Mouse (Mus musculus) layer of hippocampus, postnatal 25 days (tissue): ENCODE measurements around the gene Trpm8. TPM values are rescaled to one million over a fixed set of nuclear protein-coding genes. Genes with fewer than 3 reads are reported as not detected.

Source experiments
- DNase-seq, 2 experiments: peaks; one replicate each; pipeline ENCODE4 v3.0.0; 2022; ENCODE audit warnings: mixed read lengths in 2 of 2, low spot score in 1 of 2; ENCODE audit errors: extremely low spot score in 1 of 2
- total RNA-seq, 2 experiments: library from RNA; stranded (reverse); gene quantifications; 2 replicates each; pipeline ENCODE4 v1.2.3; 2021

Gene Trpm8
- total RNA-seq, 2 experiments from 2014 or later, result 0.12 TPM

- no peak for DNase-seq
Measured at GRCm38 (mm10) chr1:88339481-88339880, 62.0 kb downstream of the Trpm8 start.

- no peak for DNase-seq
Measured at GRCm38 (mm10) chr1:88342615-88343014, 65.2 kb downstream of the Trpm8 start.

GRCm38 (mm10) chr1:88345580-88345979 is 68.1 kb downstream of the Trpm8 start:
- no peak for DNase-seq

- DNase-seq, result no peak
Measured at GRCm38 (mm10) chr1:88348496-88349005, 71.1 kb downstream of the Trpm8 start.

GRCm38 (mm10) chr1:88350761-88351160 is 73.3 kb downstream of the Trpm8 start:
- DNase-seq, result no peak

- DNase-seq, result no peak
Measured at GRCm38 (mm10) chr1:88355025-88355424, 77.6 kb downstream of the Trpm8 start.

GRCm38 (mm10) chr1:88355681-88356080 is 78.2 kb downstream of the Trpm8 start:
- DNase-seq, result no peak

GRCm38 (mm10) chr1:88356616-88357015 is 79.2 kb downstream of the Trpm8 start:
- DNase-seq, result no peak

- peak; percentile 41 to 61 for DNase-seq
Measured at GRCm38 (mm10) chr1:88357458-88358090, 80.1 kb downstream of the Trpm8 start.

- DNase-seq, result no peak
Measured at GRCm38 (mm10) chr1:88358102-88358654, 80.7 kb downstream of the Trpm8 start.

GRCm38 (mm10) chr1:88361085-88361484 is 83.6 kb downstream of the Trpm8 start:
- DNase-seq, result no peak

- DNase-seq, result no peak
Measured at GRCm38 (mm10) chr1:88366881-88367644, 89.6 kb downstream of the Trpm8 start.

- DNase-seq, result no peak
Measured at GRCm38 (mm10) chr1:88378446-88378845, 101.0 kb downstream of the Trpm8 start.

- no peak for DNase-seq
Measured at GRCm38 (mm10) chr1:88391632-88392031, 114.2 kb downstream of the Trpm8 start.

- no peak for DNase-seq
Measured at GRCm38 (mm10) chr1:88393321-88393720, 115.9 kb downstream of the Trpm8 start.

GRCm38 (mm10) chr1:88403378-88403777 is 125.9 kb downstream of the Trpm8 start:
- DNase-seq, result no peak

- no peak for DNase-seq
Measured at GRCm38 (mm10) chr1:88406078-88406806, 128.8 kb downstream of the Trpm8 start.

GRCm38 (mm10) chr1:88406807-88407198 is 129.3 kb downstream of the Trpm8 start, which contains the start of gene Spp2:
TSS of gene Spp2 (plus strand) at chr1:88406961.
- DNase-seq, result no peak

- no peak for DNase-seq
Measured at GRCm38 (mm10) chr1:88408340-88408739, 130.9 kb downstream of the Trpm8 start.

GRCm38 (mm10) chr1:88412013-88412412 is 134.6 kb downstream of the Trpm8 start:
- DNase-seq, result no peak

GRCm38 (mm10) chr1:88418943-88419342 is 141.5 kb downstream of the Trpm8 start:
- DNase-seq, result no peak
